22 mouse cellular contexts compared by ENCODE assay signal in the genomic region with DNA sequence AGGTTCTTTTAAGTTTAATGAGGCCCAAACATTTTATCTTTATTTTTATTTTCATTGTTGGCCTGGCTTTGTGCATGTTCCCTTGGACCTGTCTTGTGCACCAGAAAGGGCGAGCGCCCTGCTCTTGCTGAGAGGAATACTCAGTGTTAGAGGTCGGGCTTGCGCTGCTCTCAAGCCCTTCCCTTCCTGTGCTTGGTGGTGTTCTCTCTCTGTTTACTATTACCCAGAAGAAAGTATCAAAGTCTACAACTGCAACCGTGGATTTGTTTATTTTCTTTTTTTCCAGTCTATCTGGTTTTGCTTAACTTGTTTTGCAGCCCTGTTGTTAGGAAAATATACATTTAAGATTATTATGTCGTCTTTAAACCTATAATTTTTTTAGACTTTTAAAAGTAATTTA.
A peak's percentile ranks its signal among the peaks of the same experiment; 100 is the strongest.
DNase-seq lines count a peak whose midpoint lies in the region; ATAC-seq and TF ChIP-seq lines count a peak whose summit lies in the region.
"Had no signal": no experiment of that assay in that cellular context is flagged by ENCODE, and none has a peak within 500 bp of the region (broad histone marks: within the 10 kb centered on the region; RNA-seq: fewer than 3 reads in every experiment).

No protein-coding gene starts in this region.

- H3K4me1 ChIP-seq in kidney, adult 2 months (ENCODE audit: control insufficient read depth, insufficient read depth, low read length) = no peaks in the 10 kb centered on the region
- H3K4me1 ChIP-seq in liver, adult 2 months (ENCODE audit: control insufficient read depth, insufficient read depth, low read length) = 0 out of 2 replicates have a peak, but pooled peaks cover 2% of the 10 kb centered on the region
- H3K4me1 ChIP-seq in liver, embryonic 12.5 days = no peaks in the 10 kb centered on the region
- H3K4me1 ChIP-seq in midbrain, embryonic 11.5 days (ENCODE audit: control insufficient read depth, insufficient read depth, low read length) = no peaks in the 10 kb centered on the region
- H3K4me1 ChIP-seq in midbrain, embryonic 14.5 days (ENCODE audit: control insufficient read depth, insufficient read depth, low read length) = no peaks in the 10 kb centered on the region
- H3K4me1 ChIP-seq: forebrain, embryonic 10.5 days; forebrain, embryonic 12.5 days had no signal

- H3K36me3 ChIP-seq in kidney, adult 2 months (ENCODE audit: control insufficient read depth, insufficient read depth, low read length) = no peaks in the 10 kb centered on the region
- H3K36me3 ChIP-seq in liver, adult 2 months (ENCODE audit: control insufficient read depth, insufficient read depth, low read length) = no peaks in the 10 kb centered on the region
- no peaks in the 10 kb centered on the region for H3K36me3 ChIP-seq in liver, embryonic 12.5 days
- no peaks in the 10 kb centered on the region for H3K36me3 ChIP-seq in midbrain, embryonic 11.5 days (ENCODE audit: control insufficient read depth, insufficient read depth, low read length)
- H3K36me3 ChIP-seq in midbrain, embryonic 14.5 days (ENCODE audit: control insufficient read depth, insufficient read depth, low read length) = no peaks in the 10 kb centered on the region
- H3K36me3 ChIP-seq: embryonic facial prominence, embryonic 13.5 days; embryonic facial prominence, embryonic 15.5 days; forebrain, embryonic 10.5 days; forebrain, embryonic 12.5 days had no signal

- H3K9me3 ChIP-seq in liver, embryonic 12.5 days (replicated peaks) = no peaks in the 10 kb centered on the region
- no peaks in the 10 kb centered on the region for H3K9me3 ChIP-seq in midbrain, embryonic 11.5 days (ENCODE audit: control insufficient read depth, low read length)
- H3K9me3 ChIP-seq in midbrain, embryonic 14.5 days (ENCODE audit: control insufficient read depth, low read length) = no peaks in the 10 kb centered on the region
- H3K9me3 ChIP-seq: embryonic facial prominence, embryonic 13.5 days; embryonic facial prominence, embryonic 15.5 days; forebrain, embryonic 10.5 days; forebrain, embryonic 12.5 days had no signal

- no peak overlapping the region for H3K4me2 ChIP-seq in liver, embryonic 12.5 days
- no peak overlapping the region for H3K4me2 ChIP-seq in midbrain, embryonic 11.5 days
- no peak overlapping the region for H3K4me2 ChIP-seq in midbrain, embryonic 14.5 days (ENCODE audit: low read length)
- H3K4me2 ChIP-seq: embryonic facial prominence, embryonic 13.5 days; embryonic facial prominence, embryonic 15.5 days; forebrain, embryonic 12.5 days had no signal

- no peak overlapping the region for H3K4me3 ChIP-seq in kidney, adult 2 months (ENCODE audit: insufficient read depth, low read depth, low read length)
- H3K4me3 ChIP-seq in liver, adult 2 months (ENCODE audit: insufficient read depth, low read depth, low read length) = no peak overlapping the region
- H3K4me3 ChIP-seq in liver, embryonic 12.5 days = no peak overlapping the region
- no peak overlapping the region for H3K4me3 ChIP-seq in midbrain, embryonic 11.5 days (ENCODE audit: low read depth, low read length)
- no peak overlapping the region for H3K4me3 ChIP-seq in midbrain, embryonic 14.5 days (replicated peaks; ENCODE audit: low read depth, low read length)
- H3K4me3 ChIP-seq: embryonic facial prominence, embryonic 13.5 days; embryonic facial prominence, embryonic 15.5 days; erythroblast, embryonic 14.5 days; forebrain, embryonic 10.5 days; forebrain, embryonic 12.5 days had no signal

- no peak for ATAC-seq in liver, embryonic 12.5 days
- no peak for ATAC-seq in midbrain, embryonic 11.5 days (ENCODE audit: low FRiP score)
- no peak for ATAC-seq in midbrain, embryonic 14.5 days (ENCODE audit: low FRiP score, low TSS enrichment)
- ATAC-seq: forebrain, embryonic 14.5 days; forebrain, embryonic 16.5 days had no signal

- no peaks in the 10 kb centered on the region for H3K27me3 ChIP-seq in kidney, adult 2 months (replicated peaks; ENCODE audit: control insufficient read depth, insufficient read depth, low read length)
- H3K27me3 ChIP-seq in liver, adult 2 months (ENCODE audit: control insufficient read depth, insufficient read depth, low read length) = no peaks in the 10 kb centered on the region
- no peaks in the 10 kb centered on the region for H3K27me3 ChIP-seq in liver, embryonic 12.5 days (replicated peaks)
- H3K27me3 ChIP-seq in midbrain, embryonic 11.5 days (ENCODE audit: control insufficient read depth, insufficient read depth, low read length) = no peaks in the 10 kb centered on the region
- H3K27me3 ChIP-seq in midbrain, embryonic 14.5 days (ENCODE audit: control insufficient read depth, insufficient read depth, low read length) = no peaks in the 10 kb centered on the region
- H3K27me3 ChIP-seq: embryonic facial prominence, embryonic 13.5 days; embryonic facial prominence, embryonic 15.5 days; forebrain, embryonic 12.5 days had no signal

- no peak for TF ChIP-seq POLR2A in kidney, adult 2 months (IDR thresholded peaks at IDR 0.05; ENCODE audit: low read depth, low read length)
- TF ChIP-seq POLR2A in liver, adult 2 months (IDR thresholded peaks at IDR 0.05; ENCODE audit: extremely low read depth, insufficient read depth, low read length) = no peak

- WGBS in kidney, adult 2 months = 60% methylated on average over 6 of the region's 6 CpGs
- WGBS in liver, adult 2 months = 15% methylated on average over 6 of the region's 6 CpGs
- WGBS in liver, embryonic 12.5 days (ENCODE audit: insufficient replicate concordance) = 55% methylated on average over 6 of the region's 6 CpGs
- 80% methylated on average over 6 of the region's 6 CpGs for WGBS in midbrain, embryonic 11.5 days
- 82% methylated on average over 6 of the region's 6 CpGs for WGBS in midbrain, embryonic 14.5 days

- peak; percentile 20 for DNase-seq in kidney, adult 2 months
- DNase-seq in kidney, postnatal 14 days = no peak
- peak; percentile 89 for DNase-seq in liver, adult 2 months (ENCODE audit: extremely low read depth, low read depth, low spot score)
- peak; percentile 41 for DNase-seq in midbrain, embryonic 11.5 days (ENCODE audit: low spot score, missing footprints)
- no peak for DNase-seq in midbrain, embryonic 14.5 days
- DNase-seq: adrenal gland, adult 2 months; adrenal gland, postnatal 10 days; adrenal gland, postnatal 25 days; cerebellum, adult 11 months; cerebellum, adult 18-20 months; cerebellum, adult 8-10 months; cerebellum, adult 9-11 months; cerebellum, postnatal 14 days; cerebellum, postnatal 36 days had no signal

- no peak overlapping the region for H3K9ac ChIP-seq in liver, adult 2 months (ENCODE audit: low read depth, low read length)
- H3K9ac ChIP-seq in liver, embryonic 12.5 days = no peak overlapping the region
- no peak overlapping the region for H3K9ac ChIP-seq in midbrain, embryonic 11.5 days (ENCODE audit: low read length)
- H3K9ac ChIP-seq in midbrain, embryonic 14.5 days (replicated peaks; ENCODE audit: low read length) = no peak overlapping the region
- H3K9ac ChIP-seq: embryonic facial prominence, embryonic 13.5 days; embryonic facial prominence, embryonic 15.5 days; forebrain, embryonic 12.5 days had no signal

- no peak overlapping the region for H3K27ac ChIP-seq in kidney, adult 2 months (ENCODE audit: insufficient read depth, low read depth, low read length)
- H3K27ac ChIP-seq in liver, adult 2 months (replicated peaks; ENCODE audit: insufficient read depth, low read depth, low read length) = no peak overlapping the region
- H3K27ac ChIP-seq in liver, embryonic 12.5 days = no peak overlapping the region
- H3K27ac ChIP-seq in midbrain, embryonic 11.5 days (ENCODE audit: low read depth, low read length) = no peak overlapping the region
- H3K27ac ChIP-seq in midbrain, embryonic 14.5 days (replicated peaks; ENCODE audit: low read depth, low read length) = no peak overlapping the region
- H3K27ac ChIP-seq: forebrain, embryonic 10.5 days; forebrain, embryonic 12.5 days had no signal

- TF ChIP-seq CTCF in kidney, adult 2 months (conservative IDR thresholded peaks at IDR 0.05; ENCODE audit: insufficient read depth, insufficient read length, low read depth, low read length) = no peak
- TF ChIP-seq CTCF in liver, adult 2 months (IDR thresholded peaks at IDR 0.05; ENCODE audit: low read depth, low read length) = no peak

- H3K79me2 ChIP-seq in liver, adult 2 months (ENCODE audit: control insufficient read depth, insufficient read depth, low read length) = no peaks in the 10 kb centered on the region

Comparison
In these comparisons a context has a peak if more than half of its experiments do, and no peak if none do; other contexts are left out.
1. DNase-seq: peak in kidney, adult 2 months (single experiment), liver, adult 2 months (single experiment) and midbrain, embryonic 11.5 days (single experiment); none in kidney, postnatal 14 days (single experiment) and midbrain, embryonic 14.5 days (single experiment).